Mouse (Mus musculus): ENCODE measurements around the gene Ywhab. TPM values are rescaled to one million over a fixed set of nuclear protein-coding genes. Genes with fewer than 3 reads are reported as not detected.
A peak's percentile ranks its signal among the peaks of the same experiment; 100 is the strongest.

Gene Ywhab
- polyA plus RNA-seq, 1 experiment: 118 TPM

DNA sequence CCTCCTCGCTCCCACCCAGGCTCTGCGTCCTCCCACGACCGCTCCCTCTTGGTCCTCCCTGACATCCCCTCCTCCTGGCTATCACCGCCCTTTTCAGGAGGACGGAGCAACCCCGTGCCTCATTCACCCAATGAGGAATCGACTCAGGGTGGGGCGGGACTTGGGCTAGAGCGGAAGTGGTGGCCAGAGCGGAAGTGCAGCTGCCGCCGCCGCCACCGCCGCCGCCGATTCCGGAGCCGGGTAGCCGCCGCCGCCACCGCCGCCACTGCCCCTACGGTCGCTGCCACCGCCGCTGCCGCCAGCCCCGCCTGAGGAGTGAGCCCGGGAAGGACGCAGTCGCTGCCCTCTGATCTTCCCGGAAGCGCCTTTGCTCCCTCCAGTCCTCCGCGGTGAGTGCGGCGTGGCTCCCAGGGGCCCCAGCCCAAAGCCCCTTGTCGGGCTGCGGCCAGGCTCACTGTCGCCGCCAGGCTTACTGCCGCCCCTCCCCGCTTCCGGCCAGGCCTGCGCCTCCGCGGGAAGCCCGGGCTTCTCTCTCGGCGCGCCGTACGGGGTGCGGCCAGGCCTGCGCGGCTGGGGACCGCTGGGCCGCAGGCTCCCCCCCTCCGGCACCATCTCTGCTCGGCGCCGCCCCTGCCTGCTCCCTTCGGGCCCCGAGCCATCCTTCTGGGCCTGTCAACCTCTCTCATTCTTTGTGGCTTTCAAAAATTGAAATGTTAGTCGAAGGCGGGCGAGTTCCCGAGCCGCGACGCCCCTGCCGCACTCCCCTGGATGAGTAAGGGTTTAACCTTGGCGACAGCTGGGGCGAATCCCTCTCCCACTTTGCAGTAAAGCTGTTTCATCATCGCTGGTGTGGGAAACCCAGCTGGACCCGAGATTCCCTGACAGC, 460 bp downstream of the Ywhab start:
- H3K4me3 ChIP-seq: peak overlapping the region; percentile 78
- TF ChIP-seq REST (IDR thresholded peaks at IDR 0.05; ENCODE audit: insufficient read depth, insufficient read length) (no peak), E2F4 (IDR thresholded peaks at IDR 0.05; ENCODE audit: insufficient read depth) (no peak), CEBPB (IDR thresholded peaks at IDR 0.05; ENCODE audit: insufficient read depth, poor library complexity, severe bottlenecking) (peak; percentile 71), POLR2AphosphoS2 (IDR thresholded peaks at IDR 0.05; ENCODE audit: insufficient read length, low read depth) (peak; percentile 59), POLR2A (IDR thresholded peaks at IDR 0.05; ENCODE audit: insufficient read length, low read depth) (peak; percentile 90), MAX (IDR thresholded peaks at IDR 0.05; ENCODE audit: low read depth) (no peak), TCF12 (IDR thresholded peaks at IDR 0.05; ENCODE audit: insufficient read depth, poor library complexity, severe bottlenecking) (no peak), SRF (IDR thresholded peaks at IDR 0.05; ENCODE audit: control insufficient read depth, insufficient read length, low read depth) (no peak), MYOG (IDR thresholded peaks at IDR 0.05; ENCODE audit: control insufficient read depth in 1 of 3, insufficient read depth in 1 of 3, insufficient read length in 2 of 3, low read depth in 2 of 3) (peak in 2 of 3 experiments; percentile 54 to 77), MYOD1 (IDR thresholded peaks at IDR 0.05; ENCODE audit: control insufficient read depth in 1 of 3, insufficient read length in 2 of 3, low read depth in 2 of 3) (peak in 2 of 3 experiments; percentile 49 to 77), TCF3 (IDR thresholded peaks at IDR 0.05; ENCODE audit: insufficient read length, low read depth) (no peak), USF1 (IDR thresholded peaks at IDR 0.05; ENCODE audit: low read depth) (peak; percentile 87)
- H3K27me3 ChIP-seq (ENCODE audit: control insufficient read depth, insufficient read depth, insufficient read length): peaks cover 2% of the 10 kb centered on the region
- H3K79me2 ChIP-seq (ENCODE audit: control insufficient read depth, insufficient read depth): peaks cover 48% of the 10 kb centered on the region
- H3ac ChIP-seq (ENCODE audit: control insufficient read depth, insufficient read length): peak overlapping the region; percentile 84
- H3K4me2 ChIP-seq (ENCODE audit: low read depth): peak overlapping the region; percentile 95
- peaks cover 5% of the 10 kb centered on the region for H3K36me3 ChIP-seq (ENCODE audit: control insufficient read depth, insufficient read depth)

DNA sequence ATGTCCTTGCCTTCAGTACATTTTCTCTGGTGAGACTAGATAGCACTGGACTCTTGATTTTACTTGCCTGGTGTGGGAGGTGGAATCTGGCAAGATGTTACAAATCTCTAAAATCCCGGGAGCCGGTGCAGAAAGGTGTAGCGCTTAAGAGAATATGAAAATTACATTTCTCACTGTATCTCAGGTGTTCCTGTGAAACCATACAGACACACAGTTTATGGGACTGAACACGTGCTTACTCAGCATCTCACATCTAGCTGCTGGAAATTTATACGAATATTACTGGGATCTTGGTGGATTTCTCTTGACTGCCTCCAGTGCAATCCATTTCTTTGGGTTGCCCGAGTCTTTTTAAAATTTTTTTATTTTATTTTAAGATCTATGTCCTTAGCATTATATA, 1.5 kb downstream of the Ywhab start:
- peak overlapping the region; percentile 95 for H3K4me2 ChIP-seq (ENCODE audit: low read depth)
- peak overlapping the region; percentile 78 for H3K4me3 ChIP-seq
- peaks cover 58% of the 10 kb centered on the region for H3K79me2 ChIP-seq (ENCODE audit: control insufficient read depth, insufficient read depth)
- TF ChIP-seq E2F4 (IDR thresholded peaks at IDR 0.05; ENCODE audit: insufficient read depth) (no peak), USF1 (IDR thresholded peaks at IDR 0.05; ENCODE audit: low read depth) (no peak), REST (IDR thresholded peaks at IDR 0.05; ENCODE audit: insufficient read depth, insufficient read length) (no peak), CEBPB (IDR thresholded peaks at IDR 0.05; ENCODE audit: insufficient read depth, poor library complexity, severe bottlenecking) (no peak), MYOD1 (IDR thresholded peaks at IDR 0.05; ENCODE audit: control insufficient read depth in 1 of 3, insufficient read length in 2 of 3, low read depth in 2 of 3) (no peak), POLR2A (IDR thresholded peaks at IDR 0.05; ENCODE audit: insufficient read length, low read depth) (no peak), SRF (IDR thresholded peaks at IDR 0.05; ENCODE audit: control insufficient read depth, insufficient read length, low read depth) (no peak), TCF12 (IDR thresholded peaks at IDR 0.05; ENCODE audit: insufficient read depth, poor library complexity, severe bottlenecking) (no peak), POLR2AphosphoS2 (IDR thresholded peaks at IDR 0.05; ENCODE audit: insufficient read length, low read depth) (no peak), MAX (IDR thresholded peaks at IDR 0.05; ENCODE audit: low read depth) (no peak), MYOG (IDR thresholded peaks at IDR 0.05; ENCODE audit: control insufficient read depth in 1 of 3, insufficient read depth in 1 of 3, insufficient read length in 2 of 3, low read depth in 2 of 3) (no peak), TCF3 (IDR thresholded peaks at IDR 0.05; ENCODE audit: insufficient read length, low read depth) (no peak)
- H3K27me3 ChIP-seq (ENCODE audit: control insufficient read depth, insufficient read depth, insufficient read length): no peaks in the 10 kb centered on the region
- peaks cover 5% of the 10 kb centered on the region for H3K36me3 ChIP-seq (ENCODE audit: control insufficient read depth, insufficient read depth)
- H3ac ChIP-seq (ENCODE audit: control insufficient read depth, insufficient read length): no peak overlapping the region

DNA sequence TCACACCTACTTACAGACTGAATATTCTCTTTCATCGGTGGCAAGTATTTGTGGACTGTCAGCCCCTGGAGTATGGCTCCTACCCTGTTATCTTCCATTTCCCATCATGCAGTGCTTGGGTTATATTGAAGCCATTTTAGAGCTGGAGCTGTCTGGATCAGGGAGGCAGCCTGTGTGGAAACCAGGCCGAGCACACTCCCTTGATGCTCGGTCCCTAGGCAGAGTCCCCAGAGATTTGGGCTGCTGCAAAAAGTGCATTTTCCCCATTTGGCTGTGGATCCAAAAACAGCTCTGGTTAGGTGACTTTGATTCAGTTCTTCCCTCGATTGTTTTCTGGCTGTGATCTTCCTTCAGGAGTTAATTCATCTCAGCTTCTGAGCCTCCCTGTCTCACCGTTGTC, 2.1 kb downstream of the Ywhab start:
- Histone ChIP-seq H3K4me3 (peak overlapping the region; percentile 78), H3K36me3 (ENCODE audit: control insufficient read depth, insufficient read depth) (peaks cover 5% of the 10 kb centered on the region)

DNA sequence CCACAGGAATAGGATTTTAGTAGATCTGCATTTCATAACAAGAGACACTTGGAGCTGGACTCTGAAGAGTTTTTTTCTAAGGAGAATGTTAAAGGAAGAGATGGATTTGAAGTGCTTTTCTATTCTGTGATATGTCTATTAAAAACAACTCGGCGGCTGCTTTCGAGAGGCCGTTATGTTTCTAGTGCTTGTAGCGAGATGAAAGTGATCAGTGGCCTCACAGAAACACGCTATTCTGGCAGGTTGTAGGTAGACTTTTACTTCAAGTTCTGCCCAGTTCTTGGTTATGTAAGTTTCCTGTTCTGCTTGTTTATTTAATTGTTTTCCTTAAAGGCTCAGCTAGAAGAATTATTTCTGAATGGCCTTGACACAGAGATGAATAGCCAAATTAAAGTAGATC, 4.2 kb downstream of the Ywhab start:
- no peak overlapping the region for H3K4me2 ChIP-seq (ENCODE audit: low read depth)
- TF ChIP-seq TCF12 (IDR thresholded peaks at IDR 0.05; ENCODE audit: insufficient read depth, poor library complexity, severe bottlenecking): no peak
- TF ChIP-seq USF1 (IDR thresholded peaks at IDR 0.05; ENCODE audit: low read depth): no peak
- TF ChIP-seq POLR2AphosphoS2 (IDR thresholded peaks at IDR 0.05; ENCODE audit: insufficient read length, low read depth): no peak
- no peak for TF ChIP-seq TCF3 (IDR thresholded peaks at IDR 0.05; ENCODE audit: insufficient read length, low read depth)
- no peak for TF ChIP-seq CEBPB (IDR thresholded peaks at IDR 0.05; ENCODE audit: insufficient read depth, poor library complexity, severe bottlenecking)
- no peak for TF ChIP-seq MYOD1 (IDR thresholded peaks at IDR 0.05; ENCODE audit: control insufficient read depth in 1 of 3, insufficient read length in 2 of 3, low read depth in 2 of 3)
- no peak for TF ChIP-seq POLR2A (IDR thresholded peaks at IDR 0.05; ENCODE audit: insufficient read length, low read depth)
- no peak for TF ChIP-seq SRF (IDR thresholded peaks at IDR 0.05; ENCODE audit: control insufficient read depth, insufficient read length, low read depth)
- TF ChIP-seq MYOG (IDR thresholded peaks at IDR 0.05; ENCODE audit: control insufficient read depth in 1 of 3, insufficient read depth in 1 of 3, insufficient read length in 2 of 3, low read depth in 2 of 3): no peak
- no peak for TF ChIP-seq MAX (IDR thresholded peaks at IDR 0.05; ENCODE audit: low read depth)
- TF ChIP-seq E2F4 (IDR thresholded peaks at IDR 0.05; ENCODE audit: insufficient read depth): no peak
- TF ChIP-seq REST (IDR thresholded peaks at IDR 0.05; ENCODE audit: insufficient read depth, insufficient read length): no peak
- no peak overlapping the region for H3K4me3 ChIP-seq
- H3ac ChIP-seq (ENCODE audit: control insufficient read depth, insufficient read length): no peak overlapping the region
- no peaks in the 10 kb centered on the region for H3K27me3 ChIP-seq (ENCODE audit: control insufficient read depth, insufficient read depth, insufficient read length)
- H3K36me3 ChIP-seq (ENCODE audit: control insufficient read depth, insufficient read depth): peaks cover 5% of the 10 kb centered on the region
- peaks cover 85% of the 10 kb centered on the region for H3K79me2 ChIP-seq (ENCODE audit: control insufficient read depth, insufficient read depth)

More for the DNA sequence above, 2.1 kb downstream of the Ywhab start:
- TF ChIP-seq USF1 (IDR thresholded peaks at IDR 0.05; ENCODE audit: low read depth) (no peak), SRF (IDR thresholded peaks at IDR 0.05; ENCODE audit: control insufficient read depth, insufficient read length, low read depth) (no peak), E2F4 (IDR thresholded peaks at IDR 0.05; ENCODE audit: insufficient read depth) (no peak), TCF12 (IDR thresholded peaks at IDR 0.05; ENCODE audit: insufficient read depth, poor library complexity, severe bottlenecking) (no peak), CEBPB (IDR thresholded peaks at IDR 0.05; ENCODE audit: insufficient read depth, poor library complexity, severe bottlenecking) (no peak), MYOG (IDR thresholded peaks at IDR 0.05; ENCODE audit: control insufficient read depth in 1 of 3, insufficient read depth in 1 of 3, insufficient read length in 2 of 3, low read depth in 2 of 3) (no peak), MAX (IDR thresholded peaks at IDR 0.05; ENCODE audit: low read depth) (no peak), POLR2AphosphoS2 (IDR thresholded peaks at IDR 0.05; ENCODE audit: insufficient read length, low read depth) (no peak), POLR2A (IDR thresholded peaks at IDR 0.05; ENCODE audit: insufficient read length, low read depth) (no peak)
- no peaks in the 10 kb centered on the region for H3K27me3 ChIP-seq (ENCODE audit: control insufficient read depth, insufficient read depth, insufficient read length)
- H3ac ChIP-seq (ENCODE audit: control insufficient read depth, insufficient read length): no peak overlapping the region
- peak overlapping the region; percentile 95 for H3K4me2 ChIP-seq (ENCODE audit: low read depth)
- peaks cover 65% of the 10 kb centered on the region for H3K79me2 ChIP-seq (ENCODE audit: control insufficient read depth, insufficient read depth)

Data from myocyte (in vitro differentiated cells).